In the genomic region with DNA sequence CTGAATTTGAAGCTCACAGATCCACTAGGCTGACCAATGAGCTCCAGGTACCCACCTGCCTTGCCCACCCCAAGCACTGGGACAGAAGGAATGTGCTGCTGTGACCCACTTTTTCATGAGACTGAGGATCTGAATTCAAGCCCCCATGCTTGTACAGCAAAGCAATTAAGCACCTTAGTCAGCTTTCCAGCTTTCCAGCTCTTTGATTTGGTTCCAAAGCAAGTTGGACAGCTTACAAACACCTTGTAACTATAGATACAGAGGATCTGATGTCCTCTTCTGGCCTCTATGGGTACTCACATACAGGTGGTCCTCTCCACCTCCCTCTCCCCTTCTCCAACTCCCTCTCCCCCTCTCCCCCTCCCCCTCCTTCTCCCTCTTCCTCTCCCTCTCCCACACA, we compare ENCODE assay signal across 18 mouse cellular contexts.
"Had no signal": no experiment of that assay in that cellular context is flagged by ENCODE, and none has a peak within 500 bp of the region (broad histone marks: within the 10 kb centered on the region; RNA-seq: fewer than 3 reads in every experiment).

No protein-coding gene starts in this region.

- H3K9ac ChIP-seq: liver, postnatal 0 days; lung, embryonic 15.5 days; midbrain, embryonic 13.5 days; midbrain, embryonic 15.5 days; neural tube, embryonic 12.5 days; stomach, embryonic 15.5 days had no signal

- H3K36me3 ChIP-seq: lung, embryonic 15.5 days; midbrain, embryonic 15.5 days; neural tube, embryonic 12.5 days; stomach, embryonic 15.5 days had no signal

- DNase-seq: liver, postnatal 0 days; lung, adult 2 months; lung, postnatal 14 days; lung, postnatal 36 days; right cerebral cortex, postnatal 25 days; thymus, adult 2 months; thymus, postnatal 25 days; thymus, postnatal 4 days had no signal

- H3K4me1 ChIP-seq: lung, embryonic 15.5 days; midbrain, embryonic 13.5 days; midbrain, embryonic 15.5 days; neural tube, embryonic 12.5 days; stomach, embryonic 15.5 days had no signal

- H3K27me3 ChIP-seq: lung, embryonic 15.5 days; megakaryocyte, embryonic 14.5 days; midbrain, embryonic 13.5 days; midbrain, embryonic 15.5 days; neural tube, embryonic 12.5 days; stomach, embryonic 15.5 days had no signal

- H3K4me2 ChIP-seq: lung, embryonic 15.5 days; midbrain, embryonic 11.5 days; midbrain, embryonic 13.5 days; midbrain, embryonic 15.5 days; neural tube, embryonic 12.5 days; stomach, embryonic 15.5 days had no signal

- ATAC-seq: liver, postnatal 0 days; lung, postnatal 0 days; midbrain, embryonic 13.5 days; midbrain, embryonic 15.5 days had no signal

- H3K9me3 ChIP-seq: lung, embryonic 15.5 days; midbrain, embryonic 15.5 days; neural tube, embryonic 12.5 days; stomach, embryonic 15.5 days had no signal

- H3K27ac ChIP-seq: lung, embryonic 15.5 days; macrophage; midbrain, embryonic 13.5 days; midbrain, embryonic 15.5 days; neural tube, embryonic 12.5 days; stomach, embryonic 15.5 days; stomach, postnatal 0 days had no signal

- H3K4me3 ChIP-seq: lung, embryonic 15.5 days; megakaryocyte, embryonic 14.5 days; midbrain, embryonic 13.5 days; midbrain, embryonic 15.5 days; neural tube, embryonic 12.5 days; stomach, embryonic 15.5 days had no signal
